Mouse (Mus musculus) midbrain, embryonic 16.5 days (tissue): Measurements from ENCODE around the gene Zfp598. TPM values are rescaled to one million over a fixed set of nuclear protein-coding genes. Genes with fewer than 3 reads are reported as not detected.

Experiments used
- ATAC-seq: fragments of 200-750 bp; cut with Nextera tagmentation; 2 replicates; pipeline ENCODE4 v1.8.0; 2017; ENCODE audit warnings: moderate TSS enrichment
- H3K27ac ChIP-seq: fragments of 300-500 bp; sonication (generic); 2 replicates; pipeline ENCODE4 v1.5.1; 2014; ENCODE audit warnings: mild to moderate bottlenecking, low read length, mixed read lengths
- H3K27me3 ChIP-seq: fragments of 300-500 bp; sonication (generic); 2 replicates; pipeline ENCODE4 v1.6.1; 2014; ENCODE audit warnings: low read depth, low read length, mixed read lengths; ENCODE audit not compliant: control insufficient read depth, insufficient read depth
- H3K36me3 ChIP-seq: fragments of 300-500 bp; sonication (generic); 2 replicates; pipeline ENCODE4 v1.6.1; 2014; ENCODE audit warnings: mild to moderate bottlenecking, low read length, moderate library complexity, mixed read lengths; ENCODE audit not compliant: control insufficient read depth, insufficient read depth
- H3K4me1 ChIP-seq: fragments of 300-500 bp; sonication (generic); 2 replicates; pipeline ENCODE4 v1.6.1; 2014; ENCODE audit warnings: mild to moderate bottlenecking, low read length, mixed read lengths; ENCODE audit not compliant: control insufficient read depth, insufficient read depth
- H3K4me2 ChIP-seq: fragments of 300-500 bp; sonication (generic); 2 replicates; pipeline ENCODE4 v1.6.1; 2014; ENCODE audit warnings: mild to moderate bottlenecking, low read length, mixed read lengths
- H3K4me3 ChIP-seq: fragments of 300-500 bp; sonication (generic); 2 replicates; pipeline ENCODE4 v1.5.1; 2014; ENCODE audit warnings: low read depth, mild to moderate bottlenecking, low read length, moderate library complexity, mixed read lengths
- H3K9ac ChIP-seq: fragments of 300-500 bp; sonication (generic); 2 replicates; pipeline ENCODE4 v1.6.1; 2014; ENCODE audit warnings: low read depth, low read length, mixed read lengths
- H3K9me3 ChIP-seq: fragments of 300-500 bp; sonication (generic); replicated peaks from 2 replicates; pipeline ENCODE4 v1.6.1; 2014; ENCODE audit warnings: mild to moderate bottlenecking, low read length, mixed read lengths; ENCODE audit not compliant: control insufficient read depth, poor library complexity, severe bottlenecking
- WGBS: fragments of 180-500 bp; shearing (Covaris S2); extraction: QIAGEN DNeasy Blood & Tissue Kit; methylation state at CpG from one replicate; pipeline ENCODE4 v1.1.7; 2014; 5-methylcytosine and 5-hydroxymethylcytosine counted together
- polyA plus RNA-seq: library from polyadenylated mRNA; unstranded; fragments of >200 nt; fragmentation: Nextera tagmentation; extraction: Ambion mirVana; gene quantifications from 2 replicates; pipeline ENCODE4 v1.2.1, GENCODE M21; 2015

Gene Zfp598
- polyA plus RNA-seq, 1 experiment from 2014 or later, result 19.7 TPM

GRCm38 (mm10) chr17:24644030-24644715, 25.3 kb upstream of the Zfp598 start:
- Histone ChIP-seq H3K4me2 (no peak overlapping the region), H3K27me3 (no peaks in the 10 kb centered on the region), H3K4me1 (no peaks in the 10 kb centered on the region; the same call in 1 of the 2 replicates), H3K9me3 (no peaks in the 10 kb centered on the region), H3K9ac (0 out of 2 replicates have a peak overlapping the region, but pooled peaks have one; percentile 7), H3K36me3 (0 out of 2 replicates have a peak, but pooled peaks cover 6% of the 10 kb centered on the region), H3K4me3 (no peak overlapping the region), H3K27ac (peak overlapping the region; percentile 36)
- ATAC-seq, result no peak
- WGBS, result 49% methylated on average over 6 of the region's 7 CpGs

- 81% methylated on average over 9 of the region's 9 CpGs for WGBS
- H3K4me2 ChIP-seq, result no peak overlapping the region
- 0 out of 2 replicates have a peak, but pooled peaks cover under 1% of the 10 kb centered on the region for H3K36me3 ChIP-seq
- ATAC-seq, result no peak
- H3K27me3 ChIP-seq, result no peaks in the 10 kb centered on the region
- no peaks in the 10 kb centered on the region; the same call in 1 of the 2 replicates for H3K4me1 ChIP-seq
- no peaks in the 10 kb centered on the region for H3K9me3 ChIP-seq
- H3K4me3 ChIP-seq, result no peak overlapping the region
- peak overlapping the region; percentile 47 for H3K27ac ChIP-seq
- no peak overlapping the region; the same call in 1 of the 2 replicates for H3K9ac ChIP-seq
These were observed 24.4 kb upstream of the Zfp598 start for GRCm38 (mm10) chr17:24644875-24645721.

- Histone ChIP-seq H3K4me1 (peaks cover 6% of the 10 kb centered on the region), H3K9me3 (no peaks in the 10 kb centered on the region), H3K36me3 (no peaks in the 10 kb centered on the region), H3K9ac (no peak overlapping the region), H3K27me3 (0 out of 2 replicates have a peak, but pooled peaks cover under 1% of the 10 kb centered on the region), H3K4me2 (no peak overlapping the region), H3K27ac (no peak overlapping the region; the same call in 1 of the 2 replicates), H3K4me3 (no peak overlapping the region)
- 86% methylated on average over 3 of the region's 3 CpGs for WGBS
- ATAC-seq, result no peak
These were observed 23.6 kb upstream of the Zfp598 start for GRCm38 (mm10) chr17:24645916-24646315.

- Histone ChIP-seq H3K4me3 (no peak overlapping the region), H3K9me3 (no peaks in the 10 kb centered on the region), H3K27me3 (0 out of 2 replicates have a peak, but pooled peaks cover 4% of the 10 kb centered on the region), H3K9ac (no peak overlapping the region), H3K27ac (no peak overlapping the region), H3K36me3 (no peaks in the 10 kb centered on the region), H3K4me1 (peaks cover 6% of the 10 kb centered on the region), H3K4me2 (no peak overlapping the region)
- 86% methylated on average over 4 of the region's 4 CpGs for WGBS
- no peak for ATAC-seq
These were observed 23.1 kb upstream of the Zfp598 start for GRCm38 (mm10) chr17:24646381-24646780.

- Histone ChIP-seq H3K9ac (no peak overlapping the region), H3K9me3 (no peaks in the 10 kb centered on the region), H3K4me2 (no peak overlapping the region), H3K4me1 (peaks cover 6% of the 10 kb centered on the region), H3K27ac (no peak overlapping the region), H3K36me3 (no peaks in the 10 kb centered on the region), H3K27me3 (peaks cover 4% of the 10 kb centered on the region; the same call in 1 of the 2 replicates), H3K4me3 (no peak overlapping the region)
- 84% methylated on average over 11 of the region's 11 CpGs for WGBS
- ATAC-seq, result no peak
These were observed 22.0 kb upstream of the Zfp598 start for GRCm38 (mm10) chr17:24647493-24647892.

- no peak for ATAC-seq
- Histone ChIP-seq H3K4me2 (peak overlapping the region; percentile 82), H3K36me3 (no peaks in the 10 kb centered on the region), H3K9me3 (no peaks in the 10 kb centered on the region), H3K27me3 (peaks cover 4% of the 10 kb centered on the region; the same call in 1 of the 2 replicates), H3K4me1 (peaks cover 6% of the 10 kb centered on the region), H3K27ac (no peak overlapping the region), H3K9ac (peak overlapping the region; percentile 24; the same call in 1 of the 2 replicates), H3K4me3 (peak overlapping the region; percentile 70)
- WGBS, result 73% methylated on average over 10 of the region's 10 CpGs
These were observed 20.6 kb upstream of the Zfp598 start for GRCm38 (mm10) chr17:24648731-24649377.

- Histone ChIP-seq H3K4me2 (peak overlapping the region; percentile 82), H3K36me3 (no peaks in the 10 kb centered on the region), H3K9me3 (no peaks in the 10 kb centered on the region), H3K27me3 (peaks cover 4% of the 10 kb centered on the region; the same call in 1 of the 2 replicates), H3K4me3 (peak overlapping the region; percentile 70), H3K4me1 (peaks cover 6% of the 10 kb centered on the region), H3K27ac (peak overlapping the region; percentile 70), H3K9ac (peak overlapping the region; percentile 88)
- under 1% methylated on average over 28 of the region's 35 CpGs for WGBS
- peak; percentile 69 for ATAC-seq
These were observed 19.9 kb upstream of the Zfp598 start for GRCm38 (mm10) chr17:24649581-24650069.

GRCm38 (mm10) chr17:24650070-24650616, 19.3 kb upstream of the Zfp598 start, which contains the start of gene Slc9a3r2:
TSS of gene Slc9a3r2 (minus strand) at chr17:24650327.
- H3K27me3 ChIP-seq, result peaks cover 4% of the 10 kb centered on the region; the same call in 1 of the 2 replicates
- H3K27ac ChIP-seq, result peak within 1 kb of the TSS; percentile 70
- peak within 1 kb of the TSS; percentile 82 for H3K4me2 ChIP-seq
- peak within 1 kb of the TSS; percentile 70 for H3K4me3 ChIP-seq
- H3K9me3 ChIP-seq, result no peaks in the 10 kb centered on the region
- no peaks in the 10 kb centered on the region for H3K36me3 ChIP-seq
- ATAC-seq, result peak; percentile 70
- H3K9ac ChIP-seq, result peak within 1 kb of the TSS; percentile 88
- peaks cover 6% of the 10 kb centered on the region for H3K4me1 ChIP-seq
- WGBS, result 2% methylated on average over 32 of the region's 41 CpGs
